Mouse (Mus musculus) stomach, postnatal 0 days (tissue): ENCODE measurements around the gene Col6a6.

ENCODE experiments used
- CTCF ChIP-seq: IDR thresholded peaks from 2 replicates; pipeline ENCODE4 v1.5.1; 2016; ENCODE audit warnings: antibody characterized with exemption, low read depth, mild to moderate bottlenecking, moderate library complexity
- EP300 ChIP-seq: optimal IDR thresholded peaks from 2 replicates; pipeline ENCODE3; 2016; ENCODE audit warnings: antibody characterized with exemption

DNA sequence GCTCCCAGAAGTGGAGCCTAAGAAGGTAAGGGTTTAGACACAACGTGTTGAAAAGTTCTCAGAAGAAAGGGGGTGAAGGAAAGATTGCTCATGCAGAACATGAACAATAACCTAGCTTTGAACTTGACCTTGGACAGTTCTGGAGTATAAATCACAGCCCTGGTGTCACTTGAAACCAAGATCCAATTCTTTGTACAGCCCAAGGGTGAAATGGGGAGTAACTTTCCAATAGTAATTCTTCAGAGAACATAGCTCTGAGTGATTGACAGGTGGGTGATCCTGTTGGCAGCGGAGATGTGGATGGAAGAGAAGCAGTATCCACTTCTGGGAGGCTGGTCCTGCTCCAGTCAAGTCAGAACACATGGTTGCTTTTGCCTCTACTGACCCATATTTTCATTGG is 62.1 kb downstream of the Col6a6 start:
- TF ChIP-seq CTCF (no peak), EP300 (no peak)
